Mouse (Mus musculus) stomach, embryonic 14.5 days (tissue): ENCODE measurements around the gene Stard3. TPM values are rescaled to one million over a fixed set of nuclear protein-coding genes. Genes with fewer than 3 reads are reported as not detected.

Experiments used
- polyA plus RNA-seq: library from polyadenylated mRNA; unstranded; fragments of >200 nt; fragmentation: Nextera tagmentation; extraction: Ambion mirVana; gene quantifications from 2 replicates; pipeline ENCODE4 v1.2.1, GENCODE M21; 2014

Gene Stard3
- polyA plus RNA-seq, 1 experiment from 2014 or later: 43.7 TPM

Other genes starting within 250 kb of the Stard3 start
- 14.1 and 16.8 TPM in 2 replicates for gene Fbxl20, start 208.0 kb upstream of the Stard3 start, polyA plus RNA-seq
- 60.5 and 62.1 TPM in 2 replicates for gene Med1, start 165.1 kb upstream of the Stard3 start, polyA plus RNA-seq
- 17.4 and 19.8 TPM in 2 replicates for gene Cdk12, start 155.3 kb upstream of the Stard3 start, polyA plus RNA-seq
- gene Neurod2, start 28.7 kb upstream of the Stard3 start, polyA plus RNA-seq: not detected in 2 replicates
- 8.7 and 10.7 TPM in 2 replicates for gene Ppp1r1b, start 10.0 kb upstream of the Stard3 start, polyA plus RNA-seq
- gene Tcap, start 25.4 kb downstream of the Stard3 start, polyA plus RNA-seq: 0.27 and 0.36 TPM in 2 replicates
- not detected in 2 replicates for gene Pnmt, start 28.1 kb downstream of the Stard3 start, polyA plus RNA-seq
- 12.6 and 13.6 TPM in 2 replicates for gene Pgap3, start 42.1 kb downstream of the Stard3 start, polyA plus RNA-seq
- gene Erbb2, start 54.1 kb downstream of the Stard3 start, polyA plus RNA-seq: 48.0 and 50.1 TPM in 2 replicates
- 98.0 and 101 TPM in 2 replicates for gene Mien1, start 80.6 kb downstream of the Stard3 start, polyA plus RNA-seq
- 44.0 and 44.3 TPM in 2 replicates for gene Grb7, start 88.0 kb downstream of the Stard3 start, polyA plus RNA-seq
- 0.23 and 0.41 TPM in 2 replicates for gene Ikzf3, start 187.7 kb downstream of the Stard3 start, polyA plus RNA-seq
- 0.46 TPM in 1 of 2 replicates, not detected in the other for gene Zpbp2, start 192.7 kb downstream of the Stard3 start, polyA plus RNA-seq
- gene Ormdl3, start 229.0 kb downstream of the Stard3 start, polyA plus RNA-seq: 9.2 and 9.6 TPM in 2 replicates
- not detected in 2 replicates for gene Lrrc3c, start 239.9 kb downstream of the Stard3 start, polyA plus RNA-seq